Mouse (Mus musculus) A20 (cell line): ENCODE results near the gene Fam166b.

Experiments
- DNase-seq: peaks from one replicate; pipeline ENCODE4 v3.0.0-alpha.2; 2011; ENCODE audit warnings: low read depth, low spot score

Fam166b gene

GRCm38 (mm10) chr4:43428180-43428861 is 613 bp downstream of the Fam166b start:
- DNase-seq: no peak

GRCm38 (mm10) chr4:43427501-43428179 is 1.3 kb downstream of the Fam166b start:
- no peak for DNase-seq

GRCm38 (mm10) chr4:43426487-43426886 is 2.4 kb downstream of the Fam166b start:
- DNase-seq: no peak

DNA sequence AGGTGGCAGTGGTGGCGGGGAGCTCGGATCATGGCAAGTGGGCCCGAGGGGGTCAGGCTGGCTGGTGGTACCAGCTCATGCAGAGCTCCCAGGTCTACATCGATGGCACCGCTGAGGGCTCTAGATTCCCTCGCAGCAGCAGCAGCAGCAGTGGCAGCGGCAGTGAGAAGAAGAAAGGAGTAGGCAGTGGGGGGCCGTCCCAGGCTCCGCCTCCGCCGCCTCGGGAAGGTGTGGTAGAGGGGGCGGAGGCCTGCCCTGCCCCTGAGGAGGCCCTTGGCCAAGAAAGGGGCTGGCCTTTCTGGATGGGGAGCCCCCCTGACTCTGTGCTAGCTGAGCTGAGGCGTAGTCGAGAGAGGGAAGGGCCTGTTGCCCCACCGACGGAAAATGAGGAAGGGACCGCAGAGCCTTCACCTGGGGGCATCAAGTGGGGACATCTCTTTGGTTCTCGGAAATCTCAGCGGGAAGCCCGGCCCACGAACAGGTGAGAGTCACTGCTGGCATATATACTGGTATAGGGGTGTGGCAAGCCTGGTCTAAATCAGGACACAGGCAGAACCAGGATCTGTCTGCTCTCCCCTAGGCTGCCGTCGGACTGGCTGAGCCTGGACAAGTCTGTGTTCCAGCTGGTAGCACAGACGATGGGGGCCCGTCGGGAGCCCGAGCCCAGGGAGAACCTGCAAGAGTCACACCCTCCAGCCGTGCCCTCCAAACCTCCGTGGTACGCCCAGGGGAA is 3.1 kb downstream of the Fam166b start:
- no peak for DNase-seq

GRCm38 (mm10) chr4:43425197-43425596 is 3.7 kb downstream of the Fam166b start:
- no peak for DNase-seq

GRCm38 (mm10) chr4:43424072-43424471 is 4.9 kb downstream of the Fam166b start:
- no peak for DNase-seq

- DNase-seq: no peak
These were observed 5.5 kb downstream of the Fam166b start for GRCm38 (mm10) chr4:43423267-43423934.

DNA sequence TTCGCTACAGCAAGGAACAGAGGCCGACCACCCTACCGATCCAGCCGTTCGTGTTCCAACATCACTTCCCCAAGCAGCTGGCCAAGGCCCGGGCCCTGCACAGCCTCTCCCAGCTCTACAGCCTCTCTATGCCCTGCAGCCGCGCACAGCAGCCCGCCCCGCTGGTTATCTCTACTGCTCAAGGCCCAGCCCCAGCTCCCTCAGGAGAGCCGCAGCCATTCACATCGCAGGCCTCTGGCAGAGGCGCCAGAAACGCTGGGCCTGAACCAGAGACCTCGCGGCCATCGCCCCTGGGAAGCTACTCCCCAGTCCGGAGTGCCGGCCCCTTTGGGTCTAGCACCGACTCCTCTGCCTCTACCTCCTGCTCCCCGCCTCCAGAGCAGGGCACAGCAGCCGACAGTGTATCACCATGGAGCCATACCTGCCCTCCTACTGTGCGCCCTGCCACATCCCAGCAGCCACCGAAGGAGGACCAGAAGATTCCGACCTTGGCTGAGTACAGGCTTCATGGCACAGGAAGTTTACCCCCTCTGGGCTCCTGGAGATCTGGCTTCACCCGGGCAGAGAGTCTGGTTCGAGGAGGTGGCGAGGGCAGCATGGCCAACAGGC is 7.2 kb downstream of the Fam166b start:
- no peak for DNase-seq

DNA sequence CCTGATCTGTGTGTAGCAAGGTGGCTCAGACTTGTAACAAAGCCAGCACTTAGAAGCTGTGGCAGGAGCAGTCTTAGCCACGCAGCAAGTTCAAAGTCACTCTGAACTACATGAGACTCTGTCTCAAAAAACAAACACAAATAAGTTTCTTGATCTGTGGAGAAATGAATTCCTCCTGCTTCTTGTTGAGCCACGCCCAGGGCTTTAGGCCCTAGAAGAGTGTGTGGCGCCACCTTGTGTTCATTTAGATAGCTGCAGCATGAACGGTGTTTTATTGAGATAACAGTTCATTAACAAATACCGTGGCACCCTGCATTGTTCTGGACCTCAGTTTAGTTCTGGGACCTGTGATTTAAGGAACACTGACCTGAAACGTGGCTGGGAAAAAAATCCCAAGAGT is 8.6 kb downstream of the Fam166b start:
- peak; percentile 81 for DNase-seq

- peak; percentile 15 for DNase-seq
These were observed 9.1 kb downstream of the Fam166b start for GRCm38 (mm10) chr4:43419801-43420281.

DNA sequence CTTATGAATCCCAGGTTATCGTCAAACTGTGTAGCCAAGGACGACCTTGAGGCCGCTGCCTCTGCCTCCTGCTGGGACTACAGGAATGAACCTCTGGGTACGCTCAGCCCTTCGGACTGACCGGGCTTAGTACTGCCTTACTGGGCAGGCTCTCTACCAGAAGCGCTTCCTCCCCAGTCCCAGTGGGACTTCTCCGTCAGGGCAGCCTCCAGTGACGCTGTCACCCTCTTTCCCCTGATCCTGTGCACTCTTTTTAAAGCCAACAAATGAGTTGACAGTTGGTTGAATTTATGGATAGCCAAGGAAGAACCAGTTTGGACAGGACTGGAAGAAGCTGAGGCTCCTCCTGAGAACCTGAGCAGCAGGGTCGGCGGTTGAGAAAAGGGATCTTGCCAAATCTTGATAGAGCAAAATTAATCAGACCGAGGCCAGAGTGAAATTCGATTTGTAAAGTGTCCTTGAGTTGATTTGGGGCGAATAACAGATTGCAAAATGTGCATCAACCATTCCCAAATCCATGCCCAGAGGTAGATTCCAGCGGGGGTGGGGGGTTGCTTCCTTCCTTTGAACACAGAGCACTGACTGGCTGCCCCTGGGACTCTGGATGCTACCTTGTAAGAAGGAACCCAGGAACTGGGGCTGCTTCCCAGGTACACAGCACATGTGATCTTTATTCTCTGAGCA is 9.8 kb downstream of the Fam166b start:
- no peak for DNase-seq

DNA sequence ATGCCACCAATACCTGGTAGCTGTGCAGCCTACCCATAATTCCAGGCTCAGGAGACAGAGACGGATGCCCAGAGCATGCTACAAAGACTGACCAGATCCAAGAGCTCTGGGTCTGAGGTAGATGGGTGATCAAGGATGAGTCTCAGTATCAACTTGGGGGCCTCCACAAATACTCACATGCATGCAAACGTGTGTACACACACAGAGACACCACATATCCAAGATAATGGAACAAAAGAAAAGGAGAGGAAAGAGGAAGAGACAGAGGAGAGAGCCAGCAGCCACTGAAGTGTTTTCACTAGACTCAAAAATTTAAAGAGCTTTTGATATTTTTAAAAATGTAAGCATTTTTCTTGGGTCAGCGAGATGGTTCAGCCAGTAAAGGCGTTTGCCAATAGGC is 10.5 kb downstream of the Fam166b start:
- no peak for DNase-seq

- no peak for DNase-seq
These were observed 11.5 kb downstream of the Fam166b start for GRCm38 (mm10) chr4:43417269-43418062.

DNA sequence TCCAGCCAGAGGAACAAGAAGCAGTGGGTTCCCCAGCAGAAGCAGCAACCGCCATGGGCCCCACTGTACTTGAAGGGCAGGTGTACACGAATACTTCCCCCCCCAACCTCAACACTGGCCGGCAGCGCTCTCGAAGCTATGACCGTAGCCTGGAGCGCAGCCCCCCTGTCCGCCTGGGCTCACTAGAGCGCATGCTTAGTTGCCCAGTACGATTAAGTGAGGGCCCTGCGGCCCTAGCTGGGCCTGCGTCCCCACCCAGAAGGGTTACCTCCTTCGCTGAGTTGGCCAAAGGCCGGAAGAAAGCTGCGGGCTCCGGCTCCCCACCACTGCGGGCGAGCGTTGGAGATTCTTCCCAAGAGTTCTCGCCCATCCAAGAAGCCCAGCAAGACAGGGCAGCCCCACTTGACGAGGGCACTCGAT is 12.9 kb downstream of the Fam166b start:
- DNase-seq: no peak

GRCm38 (mm10) chr4:43415221-43416070 is 13.5 kb downstream of the Fam166b start:
- DNase-seq: no peak

GRCm38 (mm10) chr4:43414761-43415160 is 14.2 kb downstream of the Fam166b start:
- DNase-seq: no peak

DNA sequence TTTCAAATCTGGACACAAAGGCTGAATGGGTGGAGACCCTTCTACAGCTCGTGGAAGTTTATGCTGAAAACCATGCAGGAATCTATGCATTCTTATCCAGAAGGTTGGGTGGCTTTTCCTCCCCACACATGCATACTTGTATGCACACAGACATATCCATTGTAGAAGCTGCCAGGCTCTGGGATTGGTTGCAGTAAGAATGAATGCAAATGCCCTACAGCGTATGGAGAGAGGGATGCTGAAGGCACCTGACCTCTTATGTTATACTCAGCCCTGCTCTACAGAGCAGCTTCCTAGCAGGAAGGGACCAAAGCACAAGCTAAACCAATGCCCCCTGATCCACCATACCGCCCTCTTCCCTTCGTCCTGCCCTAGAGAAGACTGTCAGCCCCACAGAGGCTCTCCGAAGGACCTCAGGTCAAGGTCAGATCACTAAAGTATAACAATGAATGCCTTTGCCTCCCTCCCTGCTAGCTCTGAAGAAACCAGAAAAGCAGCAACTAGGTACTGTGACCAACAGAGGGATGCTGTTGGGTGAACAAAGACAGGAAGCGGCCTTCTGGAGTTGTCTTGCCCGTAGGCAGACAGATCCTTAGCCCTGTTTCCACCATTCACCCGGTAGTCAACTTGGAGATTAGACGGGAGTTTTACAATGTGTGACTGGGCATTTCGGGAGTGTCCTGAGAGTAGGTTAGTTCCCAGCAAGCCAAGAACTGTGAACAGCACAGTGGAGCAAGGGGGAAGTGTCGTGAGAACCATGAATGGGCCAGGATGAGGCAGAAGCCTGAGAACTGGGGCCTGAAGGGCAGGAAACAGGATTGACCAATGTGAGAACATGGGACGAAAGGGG is 21.6 kb downstream of the Fam166b start:
- no peak for DNase-seq
